Mouse (Mus musculus) brain, adult 2 months (tissue): ENCODE data around the gene Prpf6.

Experiments used
- DNase-seq: peaks from one replicate; pipeline ENCODE4 v3.0.0; 2011; ENCODE audit warnings: low read depth, low spot score

The Prpf6 gene

GRCm38 (mm10) chr2:181579681-181580080, 12.0 kb upstream of the Prpf6 start:
- DNase-seq, result no peak

GRCm38 (mm10) chr2:181580131-181580772, 11.4 kb upstream of the Prpf6 start:
- DNase-seq, result no peak

- peak; percentile 97 for DNase-seq
Measured at GRCm38 (mm10) chr2:181581016-181581401, 10.7 kb upstream of the Prpf6 start.

- DNase-seq, result peak; percentile 93
Measured at GRCm38 (mm10) chr2:181581402-181582120, 10.1 kb upstream of the Prpf6 start.

GRCm38 (mm10) chr2:181582358-181582757, 9.3 kb upstream of the Prpf6 start:
- no peak for DNase-seq

GRCm38 (mm10) chr2:181582939-181583338, 8.7 kb upstream of the Prpf6 start:
- DNase-seq, result no peak

- DNase-seq, result no peak
Measured at GRCm38 (mm10) chr2:181583460-181584257, 8.0 kb upstream of the Prpf6 start.

GRCm38 (mm10) chr2:181584411-181584942, 7.2 kb upstream of the Prpf6 start, which contains the start of gene Uckl1:
TSS of gene Uckl1 (minus strand) at chr2:181584892.
- no peak for DNase-seq

GRCm38 (mm10) chr2:181585506-181585905, 6.2 kb upstream of the Prpf6 start:
- DNase-seq, result no peak

- DNase-seq, result no peak
Measured at GRCm38 (mm10) chr2:181586124-181586523, 5.5 kb upstream of the Prpf6 start.

GRCm38 (mm10) chr2:181587796-181588195, 3.9 kb upstream of the Prpf6 start:
- DNase-seq, result no peak

GRCm38 (mm10) chr2:181588229-181588780, 3.4 kb upstream of the Prpf6 start:
- no peak for DNase-seq

GRCm38 (mm10) chr2:181589011-181589731, 2.5 kb upstream of the Prpf6 start:
- DNase-seq, result peak; percentile 45

GRCm38 (mm10) chr2:181589732-181590105, 1.9 kb upstream of the Prpf6 start:
- DNase-seq, result no peak

GRCm38 (mm10) chr2:181590471-181590870, 1.2 kb upstream of the Prpf6 start:
- no peak for DNase-seq

GRCm38 (mm10) chr2:181592231-181593041, 768 bp downstream of the Prpf6 start, which contains the start of gene Zfp512b:
TSS of gene Zfp512b (minus strand) at chr2:181592803.
- DNase-seq, result peak; percentile 82

- peak; percentile 50 for DNase-seq
Measured at GRCm38 (mm10) chr2:181593042-181593421, 1.4 kb downstream of the Prpf6 start.

- DNase-seq, result no peak
Measured at GRCm38 (mm10) chr2:181593937-181594336, 2.3 kb downstream of the Prpf6 start.

- DNase-seq, result peak; percentile 81
Measured at GRCm38 (mm10) chr2:181594946-181595696, 3.5 kb downstream of the Prpf6 start.
